Mouse (Mus musculus) liver, postnatal 0 days (tissue): ENCODE measurements at regions not wholly inside any gene's neighbourhood (a gene's known extent, or its start where the extent isn't known, plus 50 kb on each side); places are given as distances from the start of the nearest gene placed in this dataset.

ENCODE experiments used
- CTCF ChIP-seq: sonication (generic); IDR thresholded peaks from 2 replicates; pipeline ENCODE4 v1.5.1; 2016; ENCODE audit warnings: antibody characterized with exemption, low read depth
- EP300 ChIP-seq: IDR thresholded peaks from 2 replicates; pipeline ENCODE4 v1.6.1; 2016; ENCODE audit warnings: antibody characterized with exemption, low read depth, mild to moderate bottlenecking

DNA sequence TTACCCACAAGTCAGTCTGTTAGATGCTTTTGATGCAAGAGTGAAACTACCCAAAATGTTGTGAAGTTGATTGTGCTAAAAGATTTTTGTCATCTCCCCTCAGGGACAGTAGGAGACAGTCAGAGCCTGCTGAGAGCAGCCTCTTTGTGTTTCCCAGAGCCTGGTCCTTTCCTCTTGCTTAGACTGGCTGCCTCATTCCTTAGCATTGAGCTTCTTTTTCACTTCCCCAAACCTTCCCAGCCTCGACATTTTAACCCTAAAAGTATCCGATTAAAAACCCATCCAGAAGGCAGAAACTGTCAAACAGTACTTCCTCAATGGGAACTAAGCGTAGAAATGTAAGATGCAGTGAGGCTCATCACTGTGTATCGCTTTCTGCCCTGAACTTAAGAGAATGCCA, 104.0 kb upstream of the Gadl1 start:
- TF ChIP-seq CTCF (no peak), EP300 (no peak)
